Mouse (Mus musculus): ENCODE data around the gene Mthfd2.

DNA sequence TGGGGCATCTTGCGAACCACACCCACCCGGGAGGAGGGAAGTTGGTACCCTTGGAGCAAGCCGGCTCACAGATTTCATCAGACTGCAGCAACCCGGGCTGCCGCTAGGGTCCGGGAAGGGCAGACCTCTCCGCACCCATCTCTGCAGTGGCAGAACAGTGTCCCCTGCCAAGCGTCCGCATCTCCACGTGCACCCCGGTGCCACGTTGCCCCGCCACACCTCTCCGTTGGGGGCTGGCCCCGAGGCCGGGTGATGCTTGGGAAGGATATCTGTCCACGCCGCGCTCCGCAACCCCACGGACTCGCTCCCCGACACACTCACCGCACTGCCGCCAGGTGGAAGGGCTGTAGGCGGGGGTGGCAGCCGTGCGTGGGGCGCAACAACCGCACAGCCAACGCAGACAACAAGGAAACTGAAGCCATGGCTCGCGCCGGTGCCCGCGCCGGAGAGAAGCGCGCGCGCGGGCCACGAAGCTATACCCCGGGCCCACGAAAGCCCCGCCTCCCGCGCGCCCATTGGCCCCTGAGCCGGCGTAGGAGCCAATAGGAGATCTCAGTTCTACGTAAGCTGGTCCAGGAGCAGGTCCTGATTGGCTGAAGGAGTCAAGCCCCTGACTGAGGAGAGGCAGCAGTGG is 8.5 kb downstream of the Mthfd2 start:
- TF ChIP-seq CTCF (IDR thresholded peaks at IDR 0.05; ENCODE audit: extremely low read depth, insufficient read depth, low read length) (peak; percentile 37; the same call in 1 of the 2 replicates), POLR2A (IDR thresholded peaks at IDR 0.05; ENCODE audit: extremely low read depth, insufficient read depth, low read length) (no peak; the same call in 1 of the 2 replicates)

Measured in cortical plate, adult 2 months (tissue).